Mouse (Mus musculus) thymus, postnatal 25 days (tissue): Measurements from ENCODE around the gene Rab11fip3.

Experiments used
- DNase-seq: peaks from one replicate; pipeline ENCODE4 v3.0.0; 2022

Rab11fip3 gene

GRCm38 (mm10) chr17:25984556-25985305, 84.6 kb downstream of the Rab11fip3 start:
- peak; percentile 33 for DNase-seq

- no peak for DNase-seq
Measured at GRCm38 (mm10) chr17:25984066-25984465, 85.3 kb downstream of the Rab11fip3 start.

GRCm38 (mm10) chr17:25982913-25983312, 86.4 kb downstream of the Rab11fip3 start:
- DNase-seq, result no peak

- DNase-seq, result no peak
Measured at GRCm38 (mm10) chr17:25980854-25981253, 88.5 kb downstream of the Rab11fip3 start.

DNA sequence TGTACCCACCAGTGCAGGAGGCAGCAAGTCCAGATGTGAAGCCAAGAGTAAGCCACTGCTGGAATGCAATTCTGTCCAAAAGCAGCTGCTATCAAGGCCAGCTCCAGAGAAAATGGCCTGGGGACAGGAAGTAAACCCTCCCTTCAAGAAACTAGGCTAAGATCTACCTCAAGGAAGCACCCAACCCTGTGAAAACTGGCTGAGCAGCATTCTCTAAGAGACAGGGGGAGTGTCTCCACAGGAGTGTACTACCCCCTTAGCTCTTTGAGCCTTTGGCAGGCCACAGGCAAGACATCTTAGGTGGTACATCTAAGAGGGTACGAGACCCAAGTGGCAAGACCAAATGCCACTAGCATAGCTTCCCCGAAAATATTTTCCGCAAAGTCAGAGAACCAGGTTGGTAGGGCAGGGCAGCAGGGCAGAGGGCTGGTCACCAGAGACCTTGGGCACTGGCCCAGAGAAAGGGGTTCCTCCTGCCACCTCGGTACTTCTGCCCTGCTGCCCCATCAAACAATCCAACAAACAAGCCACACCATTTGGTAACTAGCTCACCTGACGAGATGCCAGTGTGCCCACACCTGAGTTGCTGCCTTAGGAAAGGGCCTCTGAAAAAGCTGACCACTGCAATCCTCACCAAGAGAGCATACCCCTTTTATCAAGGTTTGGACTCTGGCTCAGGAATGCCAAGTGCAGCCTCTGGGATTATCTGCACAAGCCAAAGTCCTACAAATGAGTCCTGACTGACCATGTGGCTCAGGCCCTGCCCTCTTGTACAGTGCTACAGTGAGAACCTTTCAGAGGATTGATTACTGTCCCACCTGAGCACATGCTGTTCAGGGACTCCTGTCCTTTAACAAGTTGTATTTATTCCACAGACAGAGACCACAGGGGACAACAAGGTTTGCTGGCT, 89.3 kb downstream of the Rab11fip3 start:
- no peak for DNase-seq

GRCm38 (mm10) chr17:25970954-25971707, 98.2 kb downstream of the Rab11fip3 start:
- DNase-seq, result no peak

GRCm38 (mm10) chr17:25970448-25970847, 98.9 kb downstream of the Rab11fip3 start:
- no peak for DNase-seq

DNA sequence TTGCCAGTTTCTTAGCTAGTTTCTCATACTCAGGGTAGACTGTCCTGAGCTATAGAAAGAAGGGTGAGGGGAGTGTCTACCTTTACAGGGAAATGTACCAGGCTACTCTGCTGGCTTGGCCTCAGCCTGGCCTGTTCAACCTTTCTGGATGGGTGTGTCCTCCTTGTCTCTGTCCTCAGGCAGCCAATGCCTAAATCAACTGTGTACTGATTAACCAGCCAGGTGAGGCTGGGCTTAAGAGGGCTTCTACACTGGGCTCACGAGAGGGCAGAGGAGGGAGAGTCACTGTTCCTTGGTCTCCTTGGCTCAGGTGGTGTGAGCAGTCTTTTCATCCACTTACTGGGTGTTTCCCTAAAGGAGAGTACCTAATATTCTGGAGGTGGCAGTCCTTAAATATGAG, 101.2 kb downstream of the Rab11fip3 start:
- no peak for DNase-seq

DNA sequence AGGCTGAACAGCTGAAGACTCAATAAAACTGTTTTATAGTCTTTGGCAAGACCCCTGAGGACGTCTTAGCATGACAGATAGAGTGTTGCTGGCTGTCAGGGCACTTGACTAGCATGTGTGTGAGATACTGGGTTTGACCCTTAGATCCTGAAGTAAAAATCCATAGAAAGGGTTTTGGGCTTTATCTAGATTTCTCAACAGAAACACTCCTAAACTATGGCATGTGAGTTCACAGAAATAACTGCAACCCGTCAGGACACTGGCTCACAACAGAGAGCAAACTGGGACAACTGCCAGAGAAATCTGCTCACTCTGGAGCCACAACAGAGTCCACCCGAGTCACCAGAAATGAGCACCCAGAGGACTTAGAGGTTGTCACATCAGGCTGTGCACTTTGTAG, 101.7 kb downstream of the Rab11fip3 start:
- no peak for DNase-seq

GRCm38 (mm10) chr17:25964271-25964670, 105.1 kb downstream of the Rab11fip3 start:
- DNase-seq, result no peak

DNA sequence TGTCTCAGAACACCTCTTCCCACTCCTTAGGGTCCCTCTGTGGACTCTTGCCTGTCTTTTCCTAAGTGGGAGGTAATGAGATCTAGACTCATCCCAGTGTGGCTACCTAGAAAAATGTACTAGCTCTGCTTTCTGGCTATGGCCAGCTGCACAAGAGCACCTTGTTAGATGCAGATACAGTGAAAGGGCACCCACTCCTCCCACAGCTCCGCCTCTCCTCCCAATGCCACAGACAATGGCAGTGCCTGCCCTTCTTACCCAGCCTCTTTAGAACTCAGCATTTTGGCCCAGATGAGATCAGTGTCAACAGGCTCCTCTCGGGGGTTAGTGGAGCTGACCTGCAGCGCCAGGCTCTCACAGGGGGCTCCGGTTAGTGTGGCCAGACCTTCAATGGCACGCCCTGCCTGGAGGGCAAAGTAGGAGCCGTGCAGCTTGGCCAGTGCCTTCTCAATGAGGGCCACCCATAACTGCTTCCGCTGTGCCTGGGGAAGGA, 106.9 kb downstream of the Rab11fip3 start:
- DNase-seq, result no peak

- DNase-seq, result no peak
Measured at GRCm38 (mm10) chr17:25961566-25961965, 107.8 kb downstream of the Rab11fip3 start.

DNA sequence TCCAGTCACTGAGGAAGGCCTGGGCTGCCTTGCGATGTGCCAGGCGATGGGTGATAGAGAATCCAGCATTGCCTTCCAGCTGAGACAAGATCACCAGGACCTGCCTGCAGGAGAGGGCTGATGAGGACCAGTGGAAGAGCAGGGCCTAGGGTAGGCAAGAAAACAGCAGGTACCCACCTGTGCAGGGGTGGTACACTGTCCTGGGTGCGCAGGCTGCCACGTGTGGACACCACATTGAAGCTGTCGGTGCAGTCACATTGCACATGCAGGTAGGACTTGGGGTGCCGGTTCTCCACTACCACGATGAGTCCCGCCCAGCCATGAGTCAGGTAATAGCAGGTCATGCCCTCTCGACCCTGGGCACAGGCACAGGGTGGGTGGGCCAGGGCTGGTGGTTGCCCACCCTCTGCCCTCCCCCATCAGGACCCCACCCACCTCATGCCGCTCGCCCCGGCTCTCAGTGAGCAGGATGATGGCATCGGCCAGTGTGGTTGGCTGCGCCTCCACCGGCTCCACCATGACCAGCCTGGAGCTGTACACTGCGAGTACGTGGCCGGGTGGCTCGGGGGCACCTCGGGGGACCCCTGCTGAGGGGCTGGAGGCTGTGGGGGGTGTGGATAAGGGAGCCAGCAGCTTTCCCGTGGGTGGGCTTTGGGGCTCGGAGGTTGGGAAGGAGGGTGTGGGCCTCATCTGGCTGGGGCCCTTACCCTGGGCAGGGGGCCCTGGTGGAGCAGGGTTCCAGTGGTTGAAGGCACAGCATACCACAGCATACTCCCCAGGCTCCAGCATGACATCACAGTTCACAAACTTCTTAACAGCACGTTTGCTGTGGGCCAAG, 109.5 kb downstream of the Rab11fip3 start:
- no peak for DNase-seq

- no peak for DNase-seq
Measured at GRCm38 (mm10) chr17:25958771-25959494, 110.4 kb downstream of the Rab11fip3 start.

DNA sequence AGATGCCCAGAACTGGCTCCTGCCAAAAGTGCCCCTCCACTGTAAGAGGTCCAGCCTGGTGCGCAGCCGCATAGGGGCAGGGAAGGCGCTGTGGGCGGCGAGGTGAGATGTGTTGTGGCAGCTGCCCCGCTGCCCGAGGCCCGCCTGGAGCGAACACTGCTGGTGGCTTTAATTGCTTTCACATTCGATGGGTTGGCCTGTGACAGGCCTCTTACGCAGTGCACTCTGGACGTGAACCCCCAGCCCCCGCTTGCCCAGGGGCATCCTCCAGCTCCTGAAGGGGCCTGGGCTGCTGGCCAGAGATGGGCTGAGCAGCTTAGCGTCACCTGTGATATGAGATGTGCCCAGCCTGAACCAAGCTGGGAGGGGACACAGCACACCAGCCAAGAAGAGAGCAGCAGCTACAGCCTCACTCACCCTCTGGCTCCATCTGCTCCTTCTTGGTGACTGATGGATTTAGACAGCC, 111.7 kb downstream of the Rab11fip3 start:
- DNase-seq, result no peak

DNA sequence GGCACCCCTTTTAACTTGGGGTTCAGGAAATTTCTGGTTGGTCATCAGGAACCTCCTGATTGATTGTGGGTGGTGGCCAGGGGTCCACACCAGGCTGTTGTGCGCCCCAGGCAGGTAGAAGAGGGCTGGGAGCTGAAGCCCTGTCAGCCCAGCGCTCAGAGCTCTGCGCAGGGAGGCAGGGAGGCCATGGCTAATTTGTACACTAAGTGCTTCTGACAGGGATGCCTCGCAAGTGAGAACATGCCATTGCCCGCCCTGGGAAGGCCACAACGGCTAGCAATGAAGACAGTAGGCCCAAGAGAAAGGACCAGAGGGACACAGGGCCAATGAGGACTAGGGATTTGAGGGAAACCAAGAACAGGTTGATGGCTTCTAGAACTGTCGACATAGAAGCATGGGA, 112.7 kb downstream of the Rab11fip3 start:
- DNase-seq, result no peak

DNA sequence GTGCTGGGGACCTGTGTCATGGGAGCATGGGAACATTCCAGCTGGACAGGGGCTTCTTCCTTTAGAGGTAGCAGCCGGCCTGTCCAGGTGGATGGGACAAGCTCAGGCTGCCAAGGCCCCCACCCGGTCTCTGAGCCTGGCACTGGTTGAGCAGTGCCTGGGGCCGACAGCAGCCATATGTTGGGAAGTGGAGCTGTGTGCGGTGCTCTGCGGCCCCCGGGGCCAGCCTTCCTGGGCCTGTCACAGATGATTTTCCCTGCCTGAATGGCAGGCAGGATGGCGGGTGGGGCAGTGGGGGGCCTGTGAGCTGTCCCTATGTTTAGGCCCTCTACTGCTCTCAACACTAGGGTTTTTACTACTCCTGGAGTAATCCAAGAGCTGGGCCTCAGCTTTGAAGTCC, 113.2 kb downstream of the Rab11fip3 start:
- no peak for DNase-seq

DNA sequence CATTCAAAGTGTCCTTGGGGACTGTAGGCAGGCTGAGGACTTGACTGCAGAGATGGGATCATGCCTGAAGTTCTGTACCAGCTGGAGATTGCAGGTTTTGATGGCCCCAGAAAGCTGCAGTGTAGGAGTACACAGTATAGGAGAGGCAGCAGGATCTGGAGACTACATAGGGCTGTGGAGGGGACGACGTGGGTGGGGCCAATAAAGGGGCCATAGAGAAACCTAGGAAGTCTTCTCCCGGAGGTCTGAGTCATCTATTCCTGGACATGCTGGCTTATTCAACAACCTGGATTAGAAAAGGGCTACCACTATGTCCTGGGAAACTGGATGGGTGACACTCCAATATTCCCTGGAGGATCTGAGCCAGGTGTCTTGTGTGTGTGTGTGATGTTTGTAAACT, 113.6 kb downstream of the Rab11fip3 start:
- DNase-seq, result no peak

DNA sequence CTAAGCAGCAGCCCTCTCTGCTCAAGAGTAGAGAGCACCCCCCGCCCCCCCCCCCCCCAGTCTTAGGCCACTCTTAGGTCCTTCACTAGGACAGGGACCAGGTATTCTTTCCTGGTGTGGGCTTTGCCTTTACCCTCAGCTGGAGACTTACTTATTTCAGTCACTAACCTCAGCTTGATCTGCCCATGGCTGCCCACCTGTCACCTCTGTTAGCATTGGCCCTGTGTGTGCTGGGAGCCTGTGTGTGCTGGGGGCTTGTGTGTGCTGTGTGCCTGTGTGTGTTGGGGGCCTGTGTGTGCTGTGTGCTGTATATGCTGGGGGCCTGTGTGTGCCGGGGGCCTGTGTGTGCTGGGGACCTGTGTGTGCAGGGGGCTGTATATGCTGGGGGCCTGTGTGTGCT, 114.7 kb downstream of the Rab11fip3 start:
- DNase-seq, result no peak

DNA sequence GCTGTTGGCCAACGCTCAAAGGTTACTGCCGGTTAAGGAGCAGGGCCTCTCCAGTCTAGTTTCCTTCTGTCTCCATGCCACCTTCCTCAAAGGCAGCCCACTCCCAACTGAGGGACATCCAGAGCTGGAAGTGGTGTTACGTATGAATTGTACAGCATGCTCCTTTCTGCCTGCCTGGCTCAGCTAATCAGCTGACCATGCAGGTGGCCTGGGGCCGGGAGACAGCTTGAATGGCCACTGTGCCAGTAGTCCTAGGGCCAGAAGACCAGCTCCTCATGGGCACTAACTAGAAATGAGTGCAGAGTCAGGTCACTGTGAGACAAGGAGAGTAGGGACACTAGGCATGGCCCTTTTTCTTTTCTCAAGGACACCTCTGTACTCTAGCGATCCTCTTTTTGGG, 116.2 kb downstream of the Rab11fip3 start:
- no peak for DNase-seq
